Mouse (Mus musculus): ENCODE results near the gene Phf20.

- no peak for TF ChIP-seq CTCF (IDR thresholded peaks at IDR 0.05; ENCODE audit: borderline replicate concordance, extremely low read depth, insufficient read depth, insufficient read length)
- TF ChIP-seq POLR2A (IDR thresholded peaks at IDR 0.05; ENCODE audit: borderline replicate concordance, extremely low read depth, insufficient read depth, insufficient read length, poor library complexity, severe bottlenecking) = no peak
Measured at GRCm38 (mm10) chr2:156217786-156218185, 21.5 kb downstream of the Phf20 start.

Data from brain, embryonic 14.5 days (tissue).